Mouse (Mus musculus): Measurements from ENCODE around the gene Neurl3. TPM values are rescaled to one million over a fixed set of nuclear protein-coding genes. Genes with fewer than 3 reads are reported as not detected.

Neurl3 gene
- under 1 TPM; 0.53 to 0.77 TPM for total RNA-seq (2021)
- long read RNA-seq, result 0 reads

DNA sequence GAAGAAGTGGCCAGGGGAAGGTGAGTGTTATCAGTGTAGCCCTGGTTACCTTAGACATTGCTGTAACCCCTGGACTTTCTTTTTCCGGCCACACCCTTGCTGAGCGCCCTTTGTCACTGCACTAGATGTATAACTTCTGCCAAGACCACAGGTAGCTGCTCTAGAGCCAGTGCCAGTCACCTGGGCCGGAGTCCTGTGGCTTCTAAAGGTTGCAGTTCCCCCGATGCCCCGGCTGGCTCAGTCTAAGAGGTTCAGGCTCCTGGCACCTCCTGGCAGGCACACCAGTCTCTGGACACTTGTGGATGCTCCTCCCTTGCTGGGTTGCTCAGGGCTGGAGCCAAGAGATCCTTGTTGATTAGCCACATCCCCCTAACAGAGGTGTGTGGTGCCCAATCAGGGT lies at the start of gene Neurl3:
Neurl3 (minus strand) TSS at position 225 of the 400 bp plus-strand sequence.
- DNase-seq (ENCODE audit: low spot score in 2 of 2), result no peak

DNA sequence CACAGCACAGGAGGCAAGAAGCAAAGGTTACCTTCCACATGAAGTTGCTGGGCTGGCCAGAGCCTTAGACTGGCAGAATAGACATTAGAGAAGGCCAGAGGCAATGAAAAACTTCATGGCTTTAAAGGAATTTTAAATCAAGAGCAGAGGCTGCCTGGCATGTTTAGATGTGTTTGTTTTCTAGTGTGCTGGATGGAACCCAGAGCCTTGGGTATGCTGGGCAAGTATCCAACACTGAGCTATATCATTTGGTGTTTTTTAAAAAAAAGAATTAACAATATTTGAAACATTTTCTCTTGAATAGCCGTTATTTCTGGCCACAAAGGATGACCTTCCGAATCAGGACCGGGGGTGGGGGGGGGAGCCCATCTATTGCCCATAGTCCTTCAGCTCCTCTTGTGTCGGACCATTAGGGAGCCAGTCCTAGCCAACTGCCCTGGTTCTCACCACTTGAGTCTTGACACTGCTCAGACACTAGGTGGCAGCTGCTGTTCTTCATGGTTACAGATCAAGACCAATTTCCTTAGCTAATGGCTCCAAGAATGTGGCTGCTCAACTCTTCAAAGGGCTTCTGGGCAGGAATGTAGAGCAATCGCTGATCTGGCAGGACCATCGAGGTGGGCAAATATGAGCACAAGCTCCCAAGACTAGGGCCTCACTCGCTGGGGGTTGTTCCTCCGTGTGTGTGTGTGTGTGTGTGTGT lies 49.4 kb upstream of the Neurl3 start:
- DNase-seq (ENCODE audit: low spot score in 2 of 2), result peak; percentile 25 to 77

DNA sequence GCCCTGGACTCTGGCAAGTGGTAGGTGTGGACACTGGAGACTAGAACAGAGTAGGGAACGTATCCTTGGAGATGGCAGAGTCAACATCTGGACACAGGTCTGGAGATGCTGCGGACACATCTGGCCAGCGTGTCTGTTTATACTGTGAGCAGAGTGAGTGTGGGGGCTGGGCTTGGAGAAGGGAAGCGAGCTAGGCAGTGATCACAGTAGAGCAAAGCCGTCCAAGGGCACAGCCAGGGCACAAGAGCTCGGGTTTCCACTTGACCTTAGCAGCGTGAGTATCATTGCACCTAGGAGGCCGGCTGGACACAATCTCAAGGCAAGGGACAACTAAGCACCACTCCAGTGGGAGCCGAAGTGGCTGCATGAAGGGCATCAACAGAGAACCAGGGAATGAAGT lies 48.6 kb upstream of the Neurl3 start:
- no peak for DNase-seq (ENCODE audit: low spot score in 2 of 2)

DNA sequence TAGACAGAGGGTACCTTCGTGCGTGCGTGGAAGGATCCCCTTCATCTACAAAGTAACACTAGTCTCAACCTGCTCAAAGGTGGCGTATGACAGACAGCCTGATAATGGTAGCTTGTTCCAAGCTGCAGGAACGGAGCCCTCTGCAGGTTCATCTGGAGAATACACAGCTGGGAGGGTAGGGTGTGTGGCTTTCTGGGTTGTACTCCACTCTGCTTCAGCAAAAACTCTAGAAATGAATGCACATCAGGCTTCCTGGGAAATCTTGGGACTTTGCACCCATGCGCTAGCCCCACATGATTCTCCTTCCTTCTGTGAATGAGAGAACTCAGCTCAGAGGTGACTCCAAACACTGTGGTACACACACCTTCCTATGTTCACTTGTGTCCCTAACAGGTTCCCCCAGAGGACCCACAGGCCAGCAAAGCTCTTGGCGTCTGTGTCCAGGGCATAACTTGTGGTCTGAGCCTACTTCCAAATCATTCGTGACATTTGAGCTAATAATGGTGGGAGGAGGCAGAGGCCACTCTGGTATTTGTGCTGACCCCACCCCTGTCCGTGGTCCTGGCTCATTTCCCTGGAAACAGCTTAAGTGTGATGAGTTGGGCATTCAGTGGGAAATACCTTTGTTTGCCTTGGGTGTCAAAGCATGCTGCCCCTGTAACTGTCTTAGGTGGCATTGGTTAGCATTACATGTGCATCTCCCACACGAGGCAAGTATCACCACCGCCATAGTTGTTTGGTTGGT lies 47.5 kb upstream of the Neurl3 start:
- DNase-seq (ENCODE audit: low spot score in 2 of 2), result no peak

DNA sequence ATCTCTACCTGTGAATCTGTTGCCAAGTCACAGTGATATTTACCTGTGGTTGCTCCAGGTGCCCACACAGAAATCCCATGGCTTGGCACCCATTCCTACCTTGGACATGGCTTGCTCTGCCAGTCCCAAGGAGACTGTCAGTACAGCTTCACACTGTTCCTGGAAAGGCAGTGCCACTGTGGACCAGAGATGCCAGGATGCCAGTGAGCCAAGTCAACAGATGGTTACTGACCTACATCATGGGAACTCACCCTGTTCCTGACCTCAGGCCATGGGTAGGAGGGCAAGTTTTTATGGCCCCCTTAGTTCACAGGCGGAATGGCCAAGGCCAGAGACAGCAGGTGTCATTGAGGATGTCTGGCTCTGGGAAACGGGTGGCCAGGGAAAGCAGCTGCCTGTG lies 46.7 kb upstream of the Neurl3 start:
- DNase-seq (ENCODE audit: low spot score in 2 of 2), result no peak

DNA sequence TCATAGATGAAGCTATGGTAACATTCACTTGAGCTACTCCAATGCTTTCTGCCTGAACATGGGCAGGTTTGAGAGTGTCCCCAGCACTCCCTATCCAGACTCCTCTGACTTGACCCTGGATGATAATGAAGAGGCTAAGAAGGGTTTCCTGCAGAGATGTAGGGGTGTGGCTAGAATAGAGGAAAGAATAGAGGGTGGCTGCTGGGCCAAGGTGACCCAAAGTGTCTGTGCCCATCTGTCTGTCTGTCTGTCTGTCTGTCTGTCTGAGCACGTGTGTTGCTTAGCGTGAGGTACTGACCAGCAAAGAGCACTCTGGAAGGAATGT lies 41.3 kb upstream of the Neurl3 start:
- no peak for DNase-seq (ENCODE audit: low spot score in 2 of 2)

DNA sequence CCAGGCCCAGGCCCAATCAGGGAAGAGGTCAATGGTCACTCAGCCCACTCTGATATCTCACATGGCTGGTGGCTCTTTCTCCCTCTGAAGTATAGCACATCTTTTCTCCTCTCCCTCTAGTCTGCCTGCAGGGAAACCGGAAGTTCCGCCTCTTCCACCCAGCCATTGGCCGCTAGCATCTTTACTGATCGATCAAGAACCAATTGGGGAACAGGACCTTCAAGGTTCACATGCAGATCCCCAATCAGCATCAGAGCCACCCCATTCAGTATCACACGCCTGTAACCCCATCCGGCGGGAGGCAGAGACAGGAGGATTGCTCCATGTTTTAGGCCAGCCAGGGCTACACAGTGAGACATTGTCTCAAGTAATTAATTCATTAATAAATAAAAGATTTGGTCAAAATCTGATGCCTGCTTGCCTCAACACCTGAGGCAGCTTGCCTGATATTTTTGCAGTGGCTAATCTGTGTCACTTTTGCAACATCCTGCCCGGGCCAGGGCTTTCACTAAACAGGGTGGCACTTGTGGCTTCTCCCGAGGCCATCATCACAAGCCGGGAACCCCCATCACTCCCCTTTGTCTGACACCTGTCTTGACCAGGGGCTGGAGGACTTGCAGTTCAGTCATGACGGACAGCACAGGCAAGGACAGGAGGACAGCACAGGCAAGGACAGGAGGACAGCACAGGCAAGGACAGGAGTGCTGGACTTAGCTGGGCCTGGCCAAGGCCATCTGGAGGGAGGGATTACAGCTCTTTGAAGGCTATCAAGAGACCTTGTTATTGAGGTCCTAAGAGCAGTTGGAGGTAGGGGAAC lies 40.7 kb upstream of the Neurl3 start:
- DNase-seq (ENCODE audit: low spot score in 2 of 2), result no peak

DNA sequence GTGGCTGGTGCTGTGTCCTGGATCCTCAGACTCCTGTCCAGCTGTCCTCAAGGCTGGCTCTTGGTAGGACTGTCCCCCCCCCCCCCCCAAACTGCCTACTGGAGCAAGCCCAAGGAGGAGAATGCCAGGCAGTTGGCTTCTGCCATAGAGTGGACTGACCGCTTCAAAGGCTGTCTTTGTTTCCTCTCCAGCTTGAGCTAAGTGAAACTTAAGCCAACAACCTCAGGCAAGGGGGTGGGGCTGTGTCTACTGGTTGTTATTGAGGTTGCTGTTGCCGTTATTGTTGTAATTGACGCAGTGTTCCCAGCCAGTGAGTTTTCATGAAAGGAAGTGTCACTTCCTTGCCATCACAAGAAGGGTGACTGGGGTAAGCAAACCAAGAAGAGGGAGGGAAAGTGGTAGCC lies 35.0 kb upstream of the Neurl3 start:
- DNase-seq (ENCODE audit: low spot score in 2 of 2), result peak; percentile 43 to 59

DNA sequence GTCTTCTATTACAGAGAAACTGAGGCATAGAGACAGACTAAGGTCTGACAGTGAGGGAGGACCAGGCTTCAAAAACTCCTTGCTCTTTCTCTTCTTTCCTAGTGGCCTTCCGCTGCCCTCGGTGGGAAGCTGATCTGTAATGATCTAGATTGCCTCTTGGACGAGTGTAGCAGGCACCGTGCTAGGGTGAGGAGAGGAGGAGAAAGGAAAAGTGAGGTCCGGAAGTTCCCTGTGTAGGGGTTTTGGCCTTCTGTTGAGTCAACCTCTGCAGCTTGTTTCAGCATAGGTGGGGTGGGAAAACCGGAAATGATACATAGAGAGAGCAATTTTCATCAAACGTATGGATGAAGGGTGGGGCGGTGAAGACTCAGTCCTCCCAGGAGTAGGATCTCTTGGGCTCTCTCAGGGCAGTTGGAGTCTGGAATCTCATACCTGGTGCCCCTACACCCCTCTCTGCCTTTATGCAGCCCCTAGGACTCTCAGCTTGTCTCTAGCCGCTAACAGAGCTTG lies 34.5 kb upstream of the Neurl3 start:
- DNase-seq (ENCODE audit: low spot score in 2 of 2), result no peak

DNA sequence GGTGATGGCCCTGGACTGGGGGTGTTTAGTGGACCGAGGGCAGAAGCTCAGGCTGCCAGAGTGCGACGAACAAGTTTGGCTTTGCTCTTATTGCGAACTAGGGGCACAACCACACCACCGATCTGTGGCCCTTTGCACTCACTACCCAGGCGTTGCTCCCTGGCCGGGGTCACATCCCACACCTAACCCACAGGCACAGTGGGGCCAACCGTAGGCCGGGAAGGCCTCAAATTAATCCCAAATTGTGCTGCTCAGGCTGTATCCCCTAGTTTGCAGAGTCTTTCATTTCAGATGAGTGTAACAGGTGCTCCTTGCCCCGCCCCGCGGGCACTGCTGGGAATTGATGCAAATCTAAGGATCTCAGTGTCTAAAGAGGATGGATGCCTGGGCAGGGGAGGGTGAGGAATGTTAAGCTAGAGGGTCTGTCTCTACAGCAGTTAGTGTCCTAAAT lies 34.0 kb upstream of the Neurl3 start:
- no peak for DNase-seq (ENCODE audit: low spot score in 2 of 2)

DNA sequence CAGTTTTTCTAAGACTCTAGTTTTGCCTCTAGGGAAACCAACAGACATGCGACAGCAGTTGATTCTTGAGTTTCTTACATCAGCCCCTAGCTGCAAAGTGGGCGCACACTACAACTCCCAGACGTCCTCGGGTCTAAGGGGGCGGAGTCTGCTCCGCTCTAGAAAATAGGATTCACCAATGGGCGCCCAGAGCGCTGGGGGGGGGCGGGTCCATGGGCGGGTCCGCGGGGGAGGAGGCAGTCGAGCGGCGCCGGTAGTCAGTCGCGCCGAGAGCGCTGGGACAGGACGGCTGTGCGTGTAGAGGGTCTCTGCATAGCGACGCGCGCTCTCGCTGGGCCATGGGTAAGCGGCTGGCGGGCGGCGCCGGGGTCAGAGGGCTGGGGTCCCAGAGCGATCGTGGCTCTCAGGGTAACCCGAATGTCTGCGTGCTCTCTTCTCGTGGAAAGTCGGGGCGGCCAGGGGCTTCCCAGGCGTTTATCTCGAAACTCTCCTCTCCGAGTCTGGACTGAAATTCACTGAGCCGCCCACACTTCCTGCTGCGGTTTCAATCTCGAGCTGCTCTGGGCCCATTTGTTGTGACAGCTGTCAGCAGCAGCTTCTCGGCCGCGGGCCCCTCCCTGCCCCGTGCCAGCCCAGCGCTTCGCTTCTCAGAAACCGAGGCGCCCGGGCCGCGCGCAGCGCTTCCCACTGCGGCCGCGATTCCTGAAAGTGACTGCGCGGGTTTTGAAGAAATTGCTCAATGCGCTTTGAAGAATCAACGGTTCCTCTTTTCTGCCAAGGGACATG lies 33.2 kb upstream of the Neurl3 start, which contains the start of gene Arid5a:
Arid5a (plus strand) TSS at position 239 of the 786 bp plus-strand sequence.
- DNase-seq (ENCODE audit: low spot score in 2 of 2), result peak; percentile 77 to 91

DNA sequence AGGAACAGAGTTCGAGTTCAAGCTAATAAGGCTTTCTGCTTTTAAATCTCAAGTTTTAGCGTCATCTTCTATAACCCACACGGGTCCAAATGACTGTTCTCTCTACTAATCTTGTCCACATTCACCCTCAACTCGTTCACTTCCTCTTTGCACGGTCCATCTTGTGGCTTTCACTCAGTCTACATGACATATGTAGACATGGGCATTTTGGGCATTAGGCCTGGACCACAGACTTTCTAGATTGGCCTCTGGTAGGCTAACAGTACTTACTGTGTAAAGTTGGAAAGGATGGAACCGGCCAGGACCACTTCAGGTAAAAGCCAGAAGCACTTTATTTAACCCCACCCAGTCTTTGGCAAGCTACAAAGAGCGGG lies 32.6 kb upstream of the Neurl3 start:
- no peak for DNase-seq (ENCODE audit: low spot score in 2 of 2)

DNA sequence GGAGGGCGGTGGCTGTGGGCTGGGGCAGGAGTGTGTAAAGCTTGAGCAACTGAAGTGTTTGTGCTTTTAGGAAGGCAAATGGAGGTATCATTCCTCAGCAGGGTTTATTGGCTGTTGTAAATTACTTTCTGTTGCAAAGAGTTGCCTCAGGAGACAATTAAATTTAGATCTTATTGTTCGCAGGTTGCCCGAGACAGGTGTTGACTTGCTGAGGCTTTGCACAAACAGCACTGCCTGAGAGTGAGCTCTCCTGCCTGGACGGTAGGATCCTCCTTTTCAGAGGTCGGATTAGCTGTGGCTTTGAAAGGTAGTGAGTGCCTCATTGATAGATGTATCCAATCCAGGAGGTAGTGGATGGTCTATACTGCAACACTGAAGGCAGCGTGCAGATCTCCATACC lies 31.6 kb upstream of the Neurl3 start:
- DNase-seq (ENCODE audit: low spot score in 2 of 2), result no peak

DNA sequence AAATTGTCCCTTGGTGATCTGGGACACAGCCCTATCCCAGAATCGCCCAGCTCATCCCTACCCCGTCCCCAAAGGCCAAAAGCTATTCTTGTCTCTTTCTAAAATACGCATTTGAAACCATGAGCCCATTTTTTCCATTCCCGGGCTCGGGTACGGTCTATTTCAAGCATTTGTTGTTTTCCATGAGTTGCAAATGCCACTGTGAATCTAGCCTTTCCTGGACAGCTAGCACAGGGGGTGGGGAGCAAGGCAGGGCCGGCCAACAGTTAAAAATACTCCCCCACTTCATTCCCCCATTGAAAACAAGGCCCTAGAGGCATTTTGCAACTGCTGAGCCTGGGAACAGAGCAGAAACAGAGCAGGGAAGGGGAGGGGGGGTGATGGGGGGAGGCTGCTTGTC lies 30.3 kb upstream of the Neurl3 start:
- DNase-seq (ENCODE audit: low spot score in 2 of 2), result no peak

DNA sequence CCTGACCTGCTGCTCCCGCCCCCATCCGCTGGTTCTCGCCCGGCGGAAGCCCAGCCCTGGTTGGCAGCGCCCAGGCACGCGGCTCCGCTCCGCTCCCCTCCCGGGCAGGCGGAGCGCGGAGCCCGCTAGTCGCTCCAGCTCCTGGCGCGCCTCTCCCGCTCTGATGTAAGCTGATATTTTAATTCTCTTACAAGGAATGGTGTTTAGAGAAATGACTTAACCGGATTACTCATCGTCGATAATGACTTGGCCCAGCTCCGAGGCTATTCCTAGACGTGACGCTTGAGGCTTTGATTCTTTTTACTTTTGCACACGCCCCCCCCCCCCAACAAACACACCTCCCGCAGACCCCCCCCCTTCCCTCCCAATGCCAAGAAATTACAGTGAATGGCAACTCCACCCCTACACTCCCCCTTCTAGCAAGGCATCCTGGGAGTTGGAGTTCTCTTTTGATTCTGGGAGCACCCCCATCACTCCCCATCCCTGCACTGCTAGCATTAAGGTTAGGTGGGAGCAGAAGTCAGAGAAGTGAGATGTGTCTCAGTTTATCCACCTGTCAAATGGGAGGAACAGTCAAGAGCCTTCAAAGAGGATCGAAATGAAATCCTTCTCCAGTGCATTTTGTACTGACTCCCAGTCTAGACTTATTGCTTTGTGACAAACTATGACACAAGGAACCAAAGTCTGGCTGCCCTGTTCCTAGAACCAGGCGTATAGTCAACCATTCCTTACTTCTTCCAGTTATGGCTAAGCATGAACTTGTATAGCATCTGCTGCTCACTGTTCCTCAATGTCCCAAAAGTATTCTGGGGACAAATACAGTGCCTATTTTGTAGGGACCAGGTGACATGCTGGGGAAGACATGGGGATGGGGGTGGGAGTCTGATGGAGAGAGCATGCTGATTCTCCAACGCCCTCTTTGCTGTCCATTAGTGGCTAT lies 29.2 kb upstream of the Neurl3 start:
- peak; percentile 78 to 89 for DNase-seq (ENCODE audit: low spot score in 2 of 2)

DNA sequence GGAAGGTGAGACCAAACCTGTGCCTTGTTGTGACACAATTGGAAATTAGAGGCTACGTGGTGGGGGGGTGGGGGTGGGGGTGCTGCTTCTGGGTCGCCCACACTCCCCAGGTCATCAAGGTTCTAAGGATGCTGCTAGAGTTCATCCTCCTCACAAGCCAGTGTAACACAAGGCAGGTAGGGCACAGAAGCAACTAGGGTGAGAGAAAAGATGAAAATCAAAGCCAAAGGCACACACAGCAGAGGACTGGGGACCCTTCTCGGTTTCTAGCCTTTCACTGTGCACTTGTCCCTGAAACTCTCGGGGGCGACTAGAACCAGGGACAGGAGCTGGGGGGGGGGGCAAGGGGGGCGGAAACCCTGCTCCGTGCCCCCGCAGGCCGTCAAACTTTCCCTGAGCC lies 28.5 kb upstream of the Neurl3 start:
- no peak for DNase-seq (ENCODE audit: low spot score in 2 of 2)

DNA sequence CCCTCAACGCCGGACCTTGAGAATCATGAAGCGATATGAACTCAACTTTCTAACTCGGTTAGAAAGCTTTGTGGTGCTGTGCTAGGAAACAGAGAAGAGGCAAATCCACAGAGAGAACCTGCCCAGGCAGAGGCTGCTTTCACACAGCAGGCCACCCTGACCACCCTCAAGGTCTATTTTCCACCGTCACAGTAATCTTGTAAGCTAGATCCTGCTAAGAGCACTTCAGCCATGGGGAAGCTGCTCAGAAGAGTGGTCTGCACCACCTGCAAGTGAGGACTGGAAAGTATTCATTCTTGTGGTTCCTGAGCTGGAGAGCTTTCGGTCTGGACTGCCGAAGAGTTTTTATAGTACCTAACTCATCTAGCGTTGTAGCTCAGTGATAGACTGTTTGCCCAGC lies 27.8 kb upstream of the Neurl3 start:
- DNase-seq (ENCODE audit: low spot score in 2 of 2), result no peak

DNA sequence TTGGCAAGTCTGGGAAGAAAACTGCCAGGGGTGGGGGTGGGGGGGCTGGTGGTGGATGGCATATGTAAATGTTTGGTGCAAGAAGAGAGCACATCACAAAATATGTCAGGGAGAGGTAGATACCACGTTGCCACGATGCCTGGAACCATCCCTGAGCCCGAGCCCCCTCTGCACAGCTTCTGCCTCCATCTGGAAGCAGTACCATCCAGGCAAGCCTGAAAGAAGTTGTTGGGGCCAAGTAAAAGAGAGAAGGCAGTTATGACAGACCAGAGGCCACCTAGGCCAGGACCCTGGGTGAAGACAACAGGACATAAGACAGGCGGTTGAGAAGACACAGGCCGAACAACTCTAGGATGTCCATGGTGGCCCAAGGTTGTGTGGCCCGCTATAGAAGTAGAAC lies 26.0 kb upstream of the Neurl3 start:
- no peak for DNase-seq (ENCODE audit: low spot score in 2 of 2)

DNA sequence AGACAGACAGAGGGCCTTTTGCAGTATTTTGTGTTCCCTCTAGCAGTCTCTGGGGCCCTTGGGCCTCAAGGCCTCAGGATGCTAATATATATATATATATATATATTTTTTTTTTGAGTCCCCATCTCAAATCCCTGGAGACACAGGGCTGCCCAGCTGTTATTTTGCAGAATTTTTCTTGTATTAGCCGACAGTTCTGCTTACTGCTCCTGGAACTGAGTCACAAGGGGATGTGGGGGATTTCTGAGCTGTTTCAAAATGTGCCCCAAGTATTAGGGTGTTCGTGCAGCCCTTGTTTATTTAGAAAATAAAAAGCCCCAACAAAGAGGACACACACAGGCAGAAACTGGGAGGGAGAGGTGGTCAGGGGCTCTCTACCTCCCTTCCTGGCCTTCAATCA lies 25.2 kb upstream of the Neurl3 start:
- no peak for DNase-seq (ENCODE audit: low spot score in 2 of 2)

DNA sequence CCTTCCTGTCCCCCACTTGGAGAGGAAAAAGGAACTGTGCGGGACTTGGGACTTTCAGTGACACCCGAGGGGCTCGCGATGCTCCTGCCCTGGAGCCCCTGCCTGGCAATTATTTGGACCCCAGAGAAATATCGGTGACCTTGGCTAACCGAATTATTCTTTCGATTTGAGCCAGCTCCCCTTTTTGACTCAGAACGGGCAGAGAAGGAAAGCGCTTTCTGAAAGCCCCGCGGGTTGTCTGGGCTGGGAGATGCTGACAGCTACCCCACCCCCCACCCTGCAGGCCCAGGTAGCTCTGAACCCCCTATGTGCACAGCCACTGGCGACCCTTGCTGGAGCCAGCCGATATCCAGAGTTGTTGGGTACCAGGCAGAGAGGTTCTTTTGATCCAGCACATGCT lies 24.6 kb upstream of the Neurl3 start:
- DNase-seq (ENCODE audit: low spot score in 2 of 2), result no peak
